Mouse (Mus musculus): ENCODE measurements at regions not wholly inside any gene's neighbourhood (a gene's known extent, or its start where the extent isn't known, plus 50 kb on each side); places are given as distances from the start of the nearest gene placed in this dataset.

- TF ChIP-seq CTCF (IDR thresholded peaks at IDR 0.05; ENCODE audit: control insufficient read depth, insufficient read depth, insufficient read length) (no peak), USF1 (IDR thresholded peaks at IDR 0.05; ENCODE audit: low read depth) (no peak), MAX (IDR thresholded peaks at IDR 0.05) (no peak), CEBPB (IDR thresholded peaks at IDR 0.05; ENCODE audit: low read depth) (no peak), MYOD1 (IDR thresholded peaks at IDR 0.05; ENCODE audit: control insufficient read depth, insufficient read length, low read depth) (no peak)
Measured at GRCm38 (mm10) chr1:35715931-35716330, 352.3 kb upstream of the Hs6st1 start.

All from C2C12 (cell line).